Mouse (Mus musculus) hindbrain, embryonic 15.5 days (tissue): Measurements from ENCODE around the gene Rtn4r. TPM values are rescaled to one million over a fixed set of nuclear protein-coding genes. Genes with fewer than 3 reads are reported as not detected.
"Not testable (repeated sequence)": the region's sequence is repeated elsewhere in the genome, so short reads cannot be mapped to it uniquely, and the experiment has no call there.

ENCODE experiments used
- ATAC-seq: fragments of 200-750 bp; cut with Nextera tagmentation; 2 replicates; pipeline ENCODE4 v1.8.0; 2017; ENCODE audit warnings: low read depth, moderate number of reproducible peaks, moderate TSS enrichment; ENCODE audit not compliant: low FRiP score
- H3K27ac ChIP-seq: fragments of 300-500 bp; sonication (generic); replicated peaks from 2 replicates; pipeline ENCODE4 v1.5.1; 2015; ENCODE audit warnings: mild to moderate bottlenecking, inconsistent platforms
- H3K27me3 ChIP-seq: fragments of 300-500 bp; sonication (generic); 2 replicates; pipeline ENCODE4 v1.6.1; 2015; ENCODE audit warnings: control low read depth, inconsistent platforms
- H3K36me3 ChIP-seq: fragments of 300-500 bp; sonication (generic); 2 replicates; pipeline ENCODE4 v1.6.1; 2015; ENCODE audit warnings: control low read depth, inconsistent platforms
- H3K4me1 ChIP-seq: fragments of 300-500 bp; sonication (generic); replicated peaks from 2 replicates; pipeline ENCODE4 v1.6.1; 2015; ENCODE audit warnings: control low read depth, inconsistent platforms
- H3K4me2 ChIP-seq: fragments of 300-500 bp; sonication (generic); 2 replicates; pipeline ENCODE4 v1.6.1; 2015; ENCODE audit warnings: moderate library complexity, mild to moderate bottlenecking, inconsistent platforms
- H3K4me3 ChIP-seq: fragments of 300-500 bp; sonication (generic); 2 replicates; pipeline ENCODE4 v1.5.1; 2015; ENCODE audit warnings: mild to moderate bottlenecking, inconsistent platforms
- H3K9ac ChIP-seq: fragments of 300-500 bp; sonication (generic); 2 replicates; pipeline ENCODE4 v1.6.1; 2015; ENCODE audit warnings: inconsistent platforms
- H3K9me3 ChIP-seq: fragments of 300-500 bp; sonication (generic); 2 replicates; pipeline ENCODE4 v1.6.1; 2016; ENCODE audit warnings: control low read depth, inconsistent platforms
- WGBS: fragments of 180-500 bp; shearing (Covaris S2); methylation state at CpG from one replicate; pipeline ENCODE4 v1.1.7; 2015; 5-methylcytosine and 5-hydroxymethylcytosine counted together
- polyA plus RNA-seq: library from polyadenylated mRNA; unstranded; fragments of >200 nt; fragmentation: Nextera tagmentation; extraction: Ambion mirVana; gene quantifications from 2 replicates; pipeline ENCODE4 v1.2.1, GENCODE M21; 2015

Rtn4r gene
- polyA plus RNA-seq, 1 experiment from 2014 or later: 24.7 TPM

- Histone ChIP-seq H3K27ac (no peak overlapping the region), H3K4me1 (peaks cover 7% of the 10 kb centered on the region; the same call in 1 of the 2 replicates), H3K9ac (no peak overlapping the region), H3K4me2 (no peak overlapping the region), H3K27me3 (no peaks in the 10 kb centered on the region), H3K36me3 (no peaks in the 10 kb centered on the region), H3K4me3 (no peak overlapping the region), H3K9me3 (no peaks in the 10 kb centered on the region)
- ATAC-seq: no peak
- WGBS: 74% methylated on average over 8 of the region's 8 CpGs
These were observed 55.3 kb downstream of the Rtn4r start for GRCm38 (mm10) chr16:18182766-18183165.

GRCm38 (mm10) chr16:18185715-18186449 is 58.4 kb downstream of the Rtn4r start:
- H3K4me3 ChIP-seq: no peak overlapping the region
- H3K4me1 ChIP-seq: peaks cover 6% of the 10 kb centered on the region; the same call in 1 of the 2 replicates
- no peaks in the 10 kb centered on the region for H3K9me3 ChIP-seq
- H3K27ac ChIP-seq: no peak overlapping the region
- 82% methylated on average over 8 of the region's 8 CpGs for WGBS
- H3K27me3 ChIP-seq: no peaks in the 10 kb centered on the region
- no peaks in the 10 kb centered on the region for H3K36me3 ChIP-seq
- peak; percentile 39; the same call in 1 of the 2 replicates for ATAC-seq
- H3K9ac ChIP-seq: no peak overlapping the region
- H3K4me2 ChIP-seq: no peak overlapping the region

- H3K4me1 ChIP-seq: no peaks in the 10 kb centered on the region
- no peaks in the 10 kb centered on the region for H3K27me3 ChIP-seq
- no peak overlapping the region for H3K4me2 ChIP-seq
- no peak overlapping the region for H3K27ac ChIP-seq
- no peak overlapping the region for H3K9ac ChIP-seq
- no peaks in the 10 kb centered on the region for H3K9me3 ChIP-seq
- no peak for ATAC-seq
- H3K36me3 ChIP-seq: no peaks in the 10 kb centered on the region
- 84% methylated on average over 4 of the region's 4 CpGs for WGBS
- no peak overlapping the region for H3K4me3 ChIP-seq
These were observed 59.4 kb downstream of the Rtn4r start for GRCm38 (mm10) chr16:18186798-18187197.

GRCm38 (mm10) chr16:18187221-18187620 is 59.8 kb downstream of the Rtn4r start:
- no peak for ATAC-seq
- 87% methylated on average over 3 of the region's 3 CpGs for WGBS

GRCm38 (mm10) chr16:18191006-18191405 is 63.6 kb downstream of the Rtn4r start:
- no peaks in the 10 kb centered on the region for H3K27me3 ChIP-seq
- no peak for ATAC-seq
- no peak overlapping the region for H3K9ac ChIP-seq
- peaks cover 16% of the 10 kb centered on the region for H3K4me1 ChIP-seq
- H3K9me3 ChIP-seq: no peaks in the 10 kb centered on the region
- 89% methylated on average over 2 of the region's 2 CpGs for WGBS
- H3K4me3 ChIP-seq: no peak overlapping the region
- no peaks in the 10 kb centered on the region for H3K36me3 ChIP-seq
- H3K27ac ChIP-seq: no peak overlapping the region
- no peak overlapping the region for H3K4me2 ChIP-seq

More at GRCm38 (mm10) chr16:18187221-18187620, 59.8 kb downstream of the Rtn4r start:
- H3K27ac ChIP-seq: no peak overlapping the region
- H3K4me3 ChIP-seq: no peak overlapping the region
- H3K4me1 ChIP-seq: no peaks in the 10 kb centered on the region
- no peaks in the 10 kb centered on the region for H3K9me3 ChIP-seq
- H3K36me3 ChIP-seq: no peaks in the 10 kb centered on the region
- no peak overlapping the region for H3K9ac ChIP-seq
- no peaks in the 10 kb centered on the region for H3K27me3 ChIP-seq
- no peak overlapping the region for H3K4me2 ChIP-seq

GRCm38 (mm10) chr16:18194208-18194985 is 67.0 kb downstream of the Rtn4r start:
- H3K9ac ChIP-seq: peak overlapping the region; percentile 13; the same call in 1 of the 2 replicates
- no peak overlapping the region for H3K4me3 ChIP-seq
- WGBS: 36% methylated on average over 15 of the region's 15 CpGs
- peaks cover 31% of the 10 kb centered on the region for H3K4me1 ChIP-seq
- H3K27ac ChIP-seq: 0 out of 2 replicates have a peak overlapping the region, but pooled peaks have one; percentile 21
- 0 out of 2 replicates have a peak overlapping the region, but pooled peaks have one; percentile 1 for H3K4me2 ChIP-seq
- ATAC-seq: 0 out of 2 replicates have a peak, but pooled peaks have one; percentile 32
- H3K36me3 ChIP-seq: no peaks in the 10 kb centered on the region
- no peaks in the 10 kb centered on the region for H3K27me3 ChIP-seq
- no peaks in the 10 kb centered on the region for H3K9me3 ChIP-seq

- 52% methylated on average over 5 of the region's 5 CpGs for WGBS
- no peak for ATAC-seq
These were observed 67.6 kb downstream of the Rtn4r start for GRCm38 (mm10) chr16:18195068-18195467.

GRCm38 (mm10) chr16:18195561-18195960 is 68.1 kb downstream of the Rtn4r start:
- H3K27me3 ChIP-seq, H3K9me3 ChIP-seq, H3K36me3 ChIP-seq, H3K4me2 ChIP-seq, H3K9ac ChIP-seq, ATAC-seq, H3K4me3 ChIP-seq, H3K27ac ChIP-seq: not testable (repeated sequence)
- H3K4me1 ChIP-seq: peaks cover 31% of the 10 kb centered on the region
- 47% methylated on average over 3 of the region's 3 CpGs for WGBS

More at GRCm38 (mm10) chr16:18195068-18195467, 67.6 kb downstream of the Rtn4r start:
- no peaks in the 10 kb centered on the region for H3K27me3 ChIP-seq
- H3K4me3 ChIP-seq: no peak overlapping the region
- H3K4me2 ChIP-seq: no peak overlapping the region
- no peaks in the 10 kb centered on the region for H3K9me3 ChIP-seq
- no peaks in the 10 kb centered on the region for H3K36me3 ChIP-seq
- no peak overlapping the region for H3K9ac ChIP-seq
- H3K27ac ChIP-seq: 0 out of 2 replicates have a peak overlapping the region, but pooled peaks have one; percentile 21
- peaks cover 31% of the 10 kb centered on the region for H3K4me1 ChIP-seq

GRCm38 (mm10) chr16:18197881-18198280 is 70.4 kb downstream of the Rtn4r start:
- Histone ChIP-seq H3K4me3 (no peak overlapping the region), H3K36me3 (no peaks in the 10 kb centered on the region), H3K27me3 (no peaks in the 10 kb centered on the region), H3K9me3 (no peaks in the 10 kb centered on the region), H3K9ac (no peak overlapping the region), H3K27ac (0 out of 2 replicates have a peak overlapping the region, but pooled peaks have one; percentile 28), H3K4me2 (no peak overlapping the region), H3K4me1 (peaks cover 38% of the 10 kb centered on the region)
- 81% methylated on average over 6 of the region's 6 CpGs for WGBS
- ATAC-seq: no peak

GRCm38 (mm10) chr16:18198365-18199098 is 71.1 kb downstream of the Rtn4r start:
- ATAC-seq: peak; percentile 37; the same call in 1 of the 2 replicates
- Histone ChIP-seq H3K9me3 (no peaks in the 10 kb centered on the region), H3K9ac (no peak overlapping the region), H3K4me3 (no peak overlapping the region), H3K27me3 (no peaks in the 10 kb centered on the region), H3K36me3 (no peaks in the 10 kb centered on the region), H3K27ac (0 out of 2 replicates have a peak overlapping the region, but pooled peaks have one; percentile 28), H3K4me1 (peaks cover 38% of the 10 kb centered on the region), H3K4me2 (no peak overlapping the region)
- WGBS: 50% methylated on average over 10 of the region's 10 CpGs

GRCm38 (mm10) chr16:18200062-18200461 is 72.6 kb downstream of the Rtn4r start:
- Histone ChIP-seq H3K4me2 (no peak overlapping the region), H3K36me3 (no peaks in the 10 kb centered on the region), H3K4me3 (no peak overlapping the region), H3K27me3 (no peaks in the 10 kb centered on the region), H3K27ac (no peak overlapping the region), H3K9ac (no peak overlapping the region), H3K9me3 (no peaks in the 10 kb centered on the region), H3K4me1 (peaks cover 25% of the 10 kb centered on the region)
- 74% methylated on average over 2 of the region's 2 CpGs for WGBS
- ATAC-seq: no peak
